Mouse (Mus musculus) spleen, adult 2 months (tissue): ENCODE measurements around the gene Ptpa.

ENCODE experiments used
- CTCF ChIP-seq: fragments of 200-500 bp; IDR thresholded peaks from 2 replicates; pipeline ENCODE4 v1.5.1; 2011; ENCODE audit warnings: mild to moderate bottlenecking, inconsistent platforms; ENCODE audit not compliant: insufficient read depth, insufficient read length, insufficient replicate concordance; ENCODE audit errors: extremely low read depth
- POLR2A ChIP-seq: fragments of 200-500 bp; IDR thresholded peaks from 2 replicates; pipeline ENCODE4 v1.6.1; 2011; ENCODE audit warnings: low read depth, low read length, inconsistent platforms

DNA sequence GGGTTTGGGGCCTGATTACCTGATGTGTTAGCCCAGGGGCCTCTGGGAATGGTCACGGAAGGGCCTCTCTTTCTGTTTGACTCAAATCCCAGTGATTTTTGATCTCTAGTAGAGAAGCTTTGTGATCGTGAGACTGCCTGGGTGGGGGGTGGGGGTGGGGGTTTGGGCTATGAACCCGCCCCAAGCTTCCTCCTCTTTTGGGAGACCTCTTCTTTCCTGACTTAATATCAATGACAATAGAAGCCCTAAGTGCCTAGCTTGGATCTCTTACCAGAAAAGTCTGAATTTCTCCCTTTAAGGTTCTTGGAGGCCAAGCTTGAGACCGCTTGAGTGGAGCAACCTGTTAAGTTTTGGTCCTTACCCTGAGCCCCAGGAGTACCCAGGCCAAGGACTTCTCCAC, 58.9 kb downstream of the Ptpa start:
- TF ChIP-seq CTCF, result no peak
- no peak for TF ChIP-seq POLR2A
